Mouse (Mus musculus) liver, adult 2 months (tissue): ENCODE data around the gene Ccl7.

Source experiments
- CTCF ChIP-seq: fragments of 200-500 bp; IDR thresholded peaks from 2 replicates; pipeline ENCODE4 v1.5.1; 2011; ENCODE audit warnings: low read depth, low read length, control low read depth
- POLR2A ChIP-seq: fragments of 200-500 bp; IDR thresholded peaks from 2 replicates; pipeline ENCODE4 v1.6.1; 2011; ENCODE audit warnings: low read length, control low read depth; ENCODE audit not compliant: insufficient read depth; ENCODE audit errors: extremely low read depth

GRCm38 (mm10) chr11:82016181-82016780, 29.2 kb upstream of the Ccl7 start:
- no peak for TF ChIP-seq POLR2A
- TF ChIP-seq CTCF, result no peak
